Mouse (Mus musculus): ENCODE results near the gene Lmf1. TPM values are rescaled to one million over a fixed set of nuclear protein-coding genes. Genes with fewer than 3 reads are reported as not detected.

The Lmf1 gene
- total and polyA plus RNA-seq, 3 experiments: 14.0 to 30.5 TPM; not detected in 1

DNA sequence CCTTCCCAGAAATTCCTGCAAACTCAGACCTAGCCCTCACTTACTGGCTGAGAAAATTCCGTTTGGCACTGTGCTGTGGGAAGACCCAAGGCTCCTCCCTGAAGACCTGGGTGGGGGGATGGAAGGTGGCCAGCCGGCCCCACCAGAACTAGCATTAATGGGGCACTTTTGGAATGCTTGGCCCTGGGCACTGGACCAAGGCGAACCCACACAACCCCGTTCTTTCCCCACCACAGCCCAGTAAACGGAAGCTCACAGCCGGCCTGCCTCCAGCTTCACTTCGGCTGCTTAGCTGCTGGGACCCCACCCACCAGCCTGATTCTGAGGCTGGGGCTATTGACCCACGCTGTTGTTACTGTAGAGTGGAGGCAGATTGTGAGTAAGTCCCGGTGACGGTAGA is 10.7 kb upstream of the Lmf1 start:
- H3K9ac ChIP-seq (ENCODE audit: control insufficient read depth, low read depth, low read length, poor library complexity, severe bottlenecking): no peak overlapping the region
- H3K9me3 ChIP-seq (replicated peaks; ENCODE audit: insufficient read depth, low read length): no peaks in the 10 kb centered on the region
- H3K27me3 ChIP-seq (ENCODE audit: control insufficient read depth in 1 of 2, insufficient read depth in 2 of 2, low read length in 2 of 2): no peaks in the 10 kb centered on the region
- no peak for DNase-seq (ENCODE audit: low read depth, low spot score)
- no peak overlapping the region for H3K4me3 ChIP-seq (ENCODE audit: control insufficient read depth in 1 of 2, insufficient read depth in 1 of 2, low read depth in 2 of 2, low read length in 2 of 2)
- no peaks in the 10 kb centered on the region for H3K79me2 ChIP-seq (ENCODE audit: control insufficient read depth, insufficient read depth, low read length, poor library complexity)
- H3K4me1 ChIP-seq (ENCODE audit: control insufficient read depth in 1 of 2, insufficient read depth in 2 of 2, low read length in 2 of 2): no peaks in the 10 kb centered on the region
- H3K27ac ChIP-seq (ENCODE audit: control insufficient read depth, low read depth, low read length): no peak overlapping the region
- H3K36me3 ChIP-seq (ENCODE audit: control insufficient read depth in 1 of 2, insufficient read depth in 2 of 2, low read length in 2 of 2): no peaks in the 10 kb centered on the region
- no peak for TF ChIP-seq TBP (IDR thresholded peaks at IDR 0.05; ENCODE audit: low read depth, low read length)
- TF ChIP-seq MAZ (IDR thresholded peaks at IDR 0.05; ENCODE audit: low read depth, low read length): no peak
- TF ChIP-seq MYB (IDR thresholded peaks at IDR 0.05; ENCODE audit: low read depth, low read length): no peak
- TF ChIP-seq NELFE (IDR thresholded peaks at IDR 0.05; ENCODE audit: low read depth, low read length): no peak

DNA sequence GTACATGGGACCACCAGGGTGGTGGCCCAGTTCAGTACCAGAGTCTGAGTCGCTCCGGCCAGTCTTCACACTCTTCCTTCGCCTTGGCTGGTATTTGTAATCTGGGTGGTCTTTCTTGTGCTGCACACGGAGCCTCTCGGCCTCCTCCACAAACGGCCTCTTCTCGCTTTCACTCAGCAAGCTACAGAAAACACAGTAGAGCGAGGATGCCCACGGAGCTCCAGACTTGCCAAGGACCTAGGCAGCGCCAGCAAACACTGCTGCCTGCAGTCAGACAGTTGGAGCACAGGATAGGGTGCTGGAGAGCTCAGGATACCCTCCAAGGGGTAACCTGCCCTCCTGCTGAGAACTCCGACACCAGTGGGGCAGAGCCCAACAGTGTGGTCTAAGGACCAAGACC is 10.0 kb upstream of the Lmf1 start:
- H3K27me3 ChIP-seq (ENCODE audit: control insufficient read depth in 1 of 2, insufficient read depth in 2 of 2, low read length in 2 of 2): no peaks in the 10 kb centered on the region
- H3K4me1 ChIP-seq (ENCODE audit: control insufficient read depth in 1 of 2, insufficient read depth in 2 of 2, low read length in 2 of 2): no peaks in the 10 kb centered on the region
- no peaks in the 10 kb centered on the region for H3K9me3 ChIP-seq (replicated peaks; ENCODE audit: insufficient read depth, low read length)
- no peak for TF ChIP-seq NELFE (IDR thresholded peaks at IDR 0.05; ENCODE audit: low read depth, low read length)
- no peak for TF ChIP-seq UBTF (IDR thresholded peaks at IDR 0.05; ENCODE audit: borderline replicate concordance, insufficient read depth, low read depth, low read length)
- TF ChIP-seq USF2 (IDR thresholded peaks at IDR 0.05; ENCODE audit: borderline replicate concordance in 1 of 2, insufficient read depth in 1 of 2, low read depth in 1 of 2, low read length in 2 of 2): no peak
- TF ChIP-seq MXI1 (IDR thresholded peaks at IDR 0.05; ENCODE audit: low read depth, low read length): no peak
- TF ChIP-seq SMC3 (IDR thresholded peaks at IDR 0.05; ENCODE audit: low read depth, low read length): no peak
- TF ChIP-seq POLR2AphosphoS2 (IDR thresholded peaks at IDR 0.05; ENCODE audit: low read length): no peak
- TF ChIP-seq GABPA (IDR thresholded peaks at IDR 0.05; ENCODE audit: low read depth, low read length): no peak
- TF ChIP-seq GATA1 (IDR thresholded peaks at IDR 0.05; ENCODE audit: low read depth, low read length): no peak
- TF ChIP-seq HCFC1 (IDR thresholded peaks at IDR 0.05; ENCODE audit: low read depth, low read length): no peak
- TF ChIP-seq EP300 (IDR thresholded peaks at IDR 0.05; ENCODE audit: low read depth in 1 of 2, low read length in 2 of 2): no peak
- TF ChIP-seq E2F4 (IDR thresholded peaks at IDR 0.05; ENCODE audit: borderline replicate concordance, low read depth, low read length): no peak
- TF ChIP-seq BHLHE40 (IDR thresholded peaks at IDR 0.05; ENCODE audit: borderline replicate concordance, low read depth, low read length): no peak
- TF ChIP-seq SIN3A (IDR thresholded peaks at IDR 0.05; ENCODE audit: low read length): no peak
- TF ChIP-seq MAFK (IDR thresholded peaks at IDR 0.05; ENCODE audit: borderline replicate concordance, low read depth, low read length): no peak
- TF ChIP-seq KAT2A (conservative IDR thresholded peaks at IDR 0.05; ENCODE audit: low read depth, low read length): no peak
- TF ChIP-seq POLR2A (IDR thresholded peaks at IDR 0.05; ENCODE audit: control insufficient read depth in 1 of 2, insufficient read depth in 1 of 2, low read depth in 1 of 2, low read length in 2 of 2, poor library complexity in 1 of 2): no peak
- TF ChIP-seq JUND (IDR thresholded peaks at IDR 0.05; ENCODE audit: low read depth, low read length): no peak
- TF ChIP-seq RCOR1 (IDR thresholded peaks at IDR 0.05; ENCODE audit: low read depth, low read length): no peak
- H3K36me3 ChIP-seq (ENCODE audit: control insufficient read depth in 1 of 2, insufficient read depth in 2 of 2, low read length in 2 of 2): no peaks in the 10 kb centered on the region
- H3K79me2 ChIP-seq (ENCODE audit: control insufficient read depth, insufficient read depth, low read length, poor library complexity): no peaks in the 10 kb centered on the region
- no peak overlapping the region for H3K27ac ChIP-seq (ENCODE audit: control insufficient read depth, low read depth, low read length)
- no peak for DNase-seq (ENCODE audit: low read depth, low spot score)
- H3K9ac ChIP-seq (ENCODE audit: control insufficient read depth, low read depth, low read length, poor library complexity, severe bottlenecking): no peak overlapping the region
- no peak overlapping the region for H3K4me3 ChIP-seq (ENCODE audit: control insufficient read depth in 1 of 2, insufficient read depth in 1 of 2, low read depth in 2 of 2, low read length in 2 of 2)
